Mouse (Mus musculus) megakaryocyte, embryonic 14.5 days (primary cell): Measurements from ENCODE around the gene Slc22a4.

Source experiments
- FLI1 ChIP-seq: IDR thresholded peaks from 2 replicates; pipeline ENCODE4 v1.6.1; 2012; ENCODE audit warnings: low read length, inconsistent platforms, mixed read lengths
- GATA1 ChIP-seq: IDR thresholded peaks from 3 replicates; pipeline ENCODE4 v1.6.1; 2012; ENCODE audit warnings: mixed read lengths, low read length, inconsistent platforms, borderline replicate concordance

- TF ChIP-seq GATA1 (no peak), FLI1 (no peak)
These were observed 503 bp downstream of the Slc22a4 start for GRCm38 (mm10) chr11:54027131-54028043.
